Mouse (Mus musculus) lung, postnatal 4 days (tissue): ENCODE results near the gene Cpsf4l.
"Not testable (repeated sequence)": the region's sequence is repeated elsewhere in the genome, so short reads cannot be mapped to it uniquely, and the experiment has no call there.

Source experiments
- DNase-seq, 2 experiments: peaks; one replicate each; pipeline ENCODE4 v3.0.0; 2021

The Cpsf4l gene

DNA sequence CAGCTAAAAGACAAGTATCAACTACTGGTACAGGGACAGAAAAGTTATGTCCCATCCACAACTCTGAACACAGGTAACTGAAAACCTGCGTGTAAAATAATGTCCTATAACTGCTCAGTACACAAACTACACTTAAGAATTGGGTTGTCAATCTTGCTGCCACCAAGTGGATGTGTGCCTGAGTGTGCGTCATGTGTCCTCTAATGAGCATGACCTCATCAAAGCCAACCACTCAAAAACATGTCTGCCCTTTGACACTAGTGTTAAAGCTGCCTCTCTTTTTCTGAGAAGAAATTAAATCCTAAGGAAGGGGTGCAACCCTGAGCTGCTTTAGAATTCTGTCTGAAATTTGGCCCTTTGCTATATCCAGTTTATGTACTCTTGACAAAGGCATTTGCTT, 45.5 kb downstream of the Cpsf4l start:
- DNase-seq = no peak

DNA sequence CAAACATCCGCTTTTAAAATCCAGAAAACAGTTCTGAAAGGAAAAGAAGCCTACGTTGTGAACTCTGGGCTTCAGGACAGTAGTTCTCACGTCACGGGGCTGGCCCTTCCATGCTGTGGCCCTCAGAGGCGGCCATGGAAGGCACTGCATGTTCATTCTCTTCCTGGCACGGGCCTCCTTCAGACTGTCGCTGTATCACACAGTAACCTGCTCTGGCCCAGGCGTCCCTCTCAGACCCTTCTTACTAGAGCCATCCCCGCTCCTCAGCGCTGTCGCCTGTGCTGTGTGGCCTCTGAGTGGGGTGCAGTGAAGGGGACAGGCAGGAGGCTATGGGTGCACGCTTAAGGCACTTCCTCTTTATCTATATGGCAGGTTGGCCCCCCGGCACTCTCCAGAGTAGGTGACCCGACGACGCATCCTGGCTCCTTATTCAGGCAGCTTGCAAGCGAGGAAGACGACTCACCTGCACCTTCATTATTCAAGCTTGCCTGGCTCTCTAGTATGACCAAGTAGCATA, 47.9 kb downstream of the Cpsf4l start:
- DNase-seq = no peak

DNA sequence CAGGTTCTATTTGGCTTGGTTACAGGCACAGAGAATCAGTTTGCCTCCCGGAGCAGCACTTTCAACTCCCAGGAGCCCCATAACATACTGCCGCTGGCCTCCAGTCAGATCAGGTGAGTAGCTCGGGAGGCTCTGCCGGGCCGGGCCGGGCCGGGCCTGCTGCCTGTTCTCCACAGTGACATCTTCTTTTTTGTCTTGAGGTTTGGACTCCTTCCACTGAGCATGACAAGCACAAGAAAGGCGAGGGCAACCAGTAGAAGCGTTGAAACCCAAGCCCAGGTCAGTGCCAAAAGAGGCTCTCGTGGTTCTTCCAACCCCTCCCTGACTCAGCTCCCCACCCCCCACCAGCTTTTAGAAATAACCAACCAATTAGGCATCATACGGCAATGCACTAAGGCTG, 48.9 kb downstream of the Cpsf4l start:
- DNase-seq = no peak

DNA sequence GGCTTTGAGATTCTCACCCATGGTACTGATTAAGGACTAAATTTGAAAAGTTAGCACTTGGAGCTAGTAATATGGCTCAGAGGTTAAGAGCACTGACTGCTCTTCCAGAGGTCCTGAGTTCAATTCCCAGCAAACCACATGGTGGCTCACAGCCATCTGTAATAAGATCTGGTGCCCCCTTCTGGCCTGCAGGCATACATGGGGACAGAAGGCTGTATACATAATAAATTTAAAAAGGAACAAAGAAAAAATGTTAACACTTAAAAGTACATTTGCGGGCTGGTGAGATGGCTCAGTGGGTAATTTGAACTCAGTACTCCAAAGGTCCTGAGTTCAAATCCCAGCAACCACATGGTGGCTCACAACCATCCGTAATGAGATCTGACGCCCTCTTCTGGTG, 49.6 kb downstream of the Cpsf4l start:
- DNase-seq = not testable (repeated sequence)

DNA sequence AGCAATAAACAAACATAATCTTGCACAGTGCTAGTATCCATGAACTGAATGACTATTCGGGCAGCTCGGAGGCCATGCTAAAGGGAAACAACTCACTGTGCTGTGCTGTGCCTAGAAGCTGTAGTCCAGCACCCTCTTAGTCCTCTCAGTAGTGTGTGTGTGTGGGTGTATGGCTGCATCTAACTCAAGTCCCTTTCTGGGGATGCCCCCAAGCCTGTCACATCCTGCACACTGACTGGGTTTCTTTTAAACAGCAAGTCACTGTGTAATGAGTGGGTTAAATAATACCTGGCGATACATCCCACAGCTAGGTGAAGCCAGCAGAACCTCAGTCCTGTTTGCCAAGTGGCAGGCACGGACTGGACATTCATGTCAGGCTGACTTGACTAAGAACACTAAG, 51.1 kb downstream of the Cpsf4l start:
- DNase-seq = no peak

DNA sequence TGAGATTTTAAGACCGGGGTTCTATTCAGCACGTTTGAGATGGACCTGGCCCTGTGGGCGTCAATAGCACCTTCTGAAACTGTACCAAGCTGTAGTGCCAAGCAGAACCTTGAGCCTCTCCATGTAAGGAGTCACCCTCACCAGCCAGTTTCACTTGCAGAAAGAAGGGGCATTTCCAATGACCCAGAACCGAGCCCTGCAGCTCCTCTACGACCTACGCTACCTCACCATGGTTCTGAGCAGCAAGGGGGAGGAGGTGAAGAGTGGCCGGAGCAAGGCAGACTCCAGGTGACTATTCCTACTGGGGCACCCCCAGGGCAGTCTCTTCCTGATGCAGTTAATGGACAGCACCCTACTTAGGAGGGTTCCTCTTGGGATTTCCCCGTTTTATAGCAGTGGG, 51.5 kb downstream of the Cpsf4l start:
- no peak for DNase-seq

GRCm38 (mm10) chr11:113657221-113657620, 52.6 kb downstream of the Cpsf4l start:
- DNase-seq = no peak

DNA sequence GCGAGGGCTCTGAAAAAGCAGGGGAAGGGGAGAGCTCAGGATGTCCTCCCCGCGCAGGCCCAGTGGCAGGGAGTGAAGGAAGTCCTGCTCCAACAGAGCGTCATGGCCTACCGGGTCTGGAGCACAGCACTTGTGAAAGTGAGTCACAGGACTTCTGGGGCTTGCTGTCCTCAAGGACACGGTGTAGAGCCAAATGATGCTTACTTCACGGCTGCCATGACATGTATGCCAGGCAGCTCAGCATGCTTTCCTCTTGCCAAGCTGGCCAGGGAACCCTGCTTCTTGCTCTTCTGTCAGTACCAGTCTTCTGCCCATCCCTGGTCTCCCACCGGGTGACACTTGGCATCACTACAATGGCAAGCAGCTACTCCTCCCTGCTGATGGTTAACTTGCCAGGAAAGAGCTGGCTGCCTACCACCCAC, 53.3 kb downstream of the Cpsf4l start:
- DNase-seq = no peak

DNA sequence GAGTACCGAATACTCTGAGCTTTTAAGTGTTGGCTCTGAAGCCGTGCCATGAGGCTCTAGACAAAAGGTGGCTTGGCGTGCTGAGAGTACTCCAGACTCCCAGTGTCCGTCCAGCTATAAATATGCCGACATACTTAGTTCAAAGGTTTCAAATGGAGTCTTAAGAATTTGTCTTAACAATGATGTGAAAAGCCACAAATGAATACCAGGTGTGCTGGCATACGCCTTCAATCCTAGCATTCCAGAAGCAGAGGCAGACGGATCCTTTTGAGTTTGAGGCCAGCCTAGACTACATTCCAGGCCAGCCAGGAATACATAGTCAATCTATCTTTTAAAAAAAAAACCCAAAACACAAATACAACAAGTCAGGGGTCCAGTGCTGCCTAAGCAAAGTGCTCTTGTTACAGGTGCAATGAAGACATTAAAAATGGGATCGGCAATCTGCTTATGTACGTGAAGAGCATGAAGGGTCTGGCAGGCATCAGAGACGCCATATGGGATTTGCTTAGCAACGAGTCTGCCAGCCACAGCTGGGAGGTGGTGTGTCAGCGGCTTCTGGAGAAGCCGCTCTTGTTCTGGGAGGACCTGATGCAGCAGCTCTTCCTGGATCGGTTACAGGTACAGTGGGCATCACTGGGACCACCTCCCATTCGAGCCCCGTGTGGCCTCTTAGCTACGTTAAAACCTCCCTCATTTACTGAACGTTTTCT, 55.1 kb downstream of the Cpsf4l start:
- DNase-seq = no peak

- DNase-seq = no peak
Measured at GRCm38 (mm10) chr11:113654105-113654504, 55.7 kb downstream of the Cpsf4l start.

DNA sequence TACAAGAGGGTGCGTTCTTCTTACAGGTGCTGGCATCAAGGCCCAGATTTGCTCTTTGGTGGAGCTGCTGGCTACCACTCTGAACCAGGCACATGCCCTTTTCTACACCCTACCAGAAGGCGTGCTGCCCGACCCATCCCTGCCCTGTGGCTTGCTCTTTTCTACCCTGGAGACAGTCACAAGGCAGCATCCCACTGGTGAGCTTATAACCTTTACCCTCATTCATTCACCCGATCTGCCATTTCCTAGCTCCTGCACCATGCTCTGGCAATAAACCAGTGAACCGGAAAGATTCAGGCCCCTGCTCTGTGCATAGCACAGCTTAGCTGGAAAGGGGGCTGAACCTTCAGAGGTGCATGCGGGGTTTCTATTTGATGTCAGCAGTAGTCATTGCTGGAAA, 57.3 kb downstream of the Cpsf4l start:
- no peak for DNase-seq

DNA sequence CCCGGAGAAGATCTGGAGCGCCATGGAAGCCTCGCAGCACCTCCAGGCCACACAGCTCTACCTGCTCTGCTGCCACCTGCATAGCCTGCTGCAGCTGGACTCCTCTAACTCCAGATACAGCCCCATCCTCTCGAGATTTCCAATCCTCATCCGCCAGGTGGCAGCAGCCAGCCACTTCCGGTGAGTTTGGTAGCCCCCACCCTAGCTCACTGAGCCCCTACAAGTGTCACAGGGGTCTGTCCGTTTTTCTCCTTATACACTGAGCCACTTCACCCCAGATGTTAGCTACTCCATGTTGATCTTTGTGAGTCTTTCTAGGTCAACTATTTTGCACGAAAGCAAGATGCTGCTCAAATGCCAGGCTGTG, 57.9 kb downstream of the Cpsf4l start:
- peak; percentile 64 to 66 for DNase-seq

DNA sequence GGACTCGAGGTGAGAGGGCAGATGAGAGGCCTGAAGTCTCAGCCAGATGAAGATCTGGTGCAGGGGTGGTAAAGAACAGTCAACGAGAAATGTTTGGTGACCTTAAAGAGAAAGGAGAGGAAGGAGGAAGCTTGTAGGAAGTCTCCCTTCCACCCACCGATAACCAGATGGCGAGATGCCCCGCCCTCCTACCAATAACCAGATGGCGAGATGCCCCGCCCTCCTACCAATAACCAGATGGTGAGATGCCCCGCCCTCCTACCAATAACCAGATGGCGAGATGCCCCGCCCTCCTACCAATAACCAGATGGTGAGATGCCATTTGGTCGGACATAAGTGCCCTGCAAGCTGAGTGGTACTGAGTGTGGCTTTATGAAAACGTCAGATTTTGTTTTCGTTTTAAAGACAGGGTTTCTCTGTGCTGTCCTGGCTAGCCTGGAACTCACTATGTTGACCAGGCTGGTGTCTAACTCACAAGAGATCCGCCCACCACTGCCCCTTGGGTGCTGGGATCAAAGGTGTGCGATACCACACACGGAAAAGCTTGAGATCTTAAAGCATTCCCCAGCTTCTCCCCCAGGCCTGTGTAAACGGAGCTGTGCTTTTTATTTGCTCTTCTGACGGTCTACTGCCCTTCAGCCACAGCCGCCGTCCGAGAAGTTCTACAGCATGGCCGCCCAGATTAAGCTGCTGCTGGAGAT, 58.5 kb downstream of the Cpsf4l start:
- DNase-seq = no peak

GRCm38 (mm10) chr11:113649353-113650210, 60.2 kb downstream of the Cpsf4l start, which contains the start of gene Slc39a11:
Gene Slc39a11 (minus strand): TSS chr11:113650079.
- peak; percentile 79 to 81 for DNase-seq

DNA sequence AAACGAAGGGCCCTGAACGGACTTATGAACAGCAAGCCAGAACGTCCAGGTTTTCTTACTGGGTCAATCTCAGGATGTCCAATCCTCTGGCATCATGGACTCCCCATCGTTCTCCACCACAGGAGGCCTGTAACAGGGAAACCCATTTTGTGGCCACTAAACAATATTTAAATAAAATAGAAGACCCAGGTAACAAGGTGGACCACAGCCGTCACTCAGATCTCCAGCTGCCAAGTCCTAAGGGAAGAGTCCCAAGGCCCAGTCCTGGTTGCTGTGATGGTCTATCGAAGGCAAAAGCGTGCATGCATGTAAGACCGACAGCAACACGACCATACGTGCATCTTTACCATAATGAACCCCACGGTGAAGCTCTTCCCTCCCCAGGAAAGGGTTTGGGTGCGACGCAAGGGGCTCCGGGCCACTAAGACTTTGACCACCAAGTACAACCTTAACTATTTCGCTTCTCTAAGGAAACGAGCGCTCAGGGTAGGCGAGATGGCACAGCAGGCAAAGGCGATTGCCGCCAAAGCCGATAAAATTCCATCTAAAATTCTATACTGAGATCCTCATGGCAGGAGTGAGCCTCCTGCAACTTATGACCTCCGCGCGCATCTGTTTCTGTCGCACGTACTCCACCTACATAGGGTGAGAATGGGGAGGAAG, 61.0 kb downstream of the Cpsf4l start, which contains the start of gene Cog1:
Gene Cog1 (plus strand): TSS at position 480 of the 663 bp plus-strand sequence.
- DNase-seq = no peak
